Mouse (Mus musculus): ENCODE data around the gene Sorcs3. TPM values are rescaled to one million over a fixed set of nuclear protein-coding genes. Genes with fewer than 3 reads are reported as not detected.

Sorcs3 gene
- total RNA-seq, 2 experiments from 2014 or later: 0.21 TPM; not detected in 1

DNA sequence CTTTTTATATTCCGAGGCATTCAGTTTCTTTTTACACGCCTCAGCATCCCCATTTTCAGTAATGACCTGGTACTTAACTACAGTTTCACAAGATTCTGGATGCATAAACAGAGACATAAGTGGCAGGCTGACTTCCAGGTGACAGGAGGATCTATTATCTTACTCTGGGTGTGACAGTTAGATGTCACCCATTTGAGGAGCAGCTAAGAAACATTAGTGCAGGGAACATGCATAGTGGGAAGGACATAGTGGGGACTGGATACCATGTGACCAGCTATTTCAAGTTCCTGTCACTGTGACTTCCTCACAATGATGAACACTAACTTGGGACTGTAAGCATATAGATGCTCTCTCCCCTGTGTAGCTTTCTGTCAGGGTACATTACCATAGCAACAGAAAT is 156.3 kb downstream of the Sorcs3 start:
- no peak for ATAC-seq (replicated peaks; ENCODE audit: poor library complexity, severe bottlenecking)

DNA sequence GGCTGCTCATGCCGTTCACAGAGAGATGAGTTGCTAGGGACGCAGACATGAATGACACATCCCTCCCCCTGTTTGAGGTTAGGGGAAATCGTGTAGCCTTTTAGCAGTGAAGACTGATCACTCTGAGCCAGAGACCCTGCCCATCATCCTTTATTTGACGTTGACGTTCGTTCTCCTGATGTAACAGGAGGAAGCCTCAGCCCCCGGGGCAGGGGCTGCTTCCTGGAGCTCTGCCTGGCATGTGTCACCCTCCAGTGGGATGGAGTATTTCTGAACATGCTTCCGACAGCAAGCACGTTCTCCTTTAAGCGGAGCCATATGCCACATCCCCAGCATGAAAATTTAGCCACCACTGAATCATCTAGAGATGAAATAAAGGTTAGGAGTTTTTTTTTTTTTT is 162.2 kb downstream of the Sorcs3 start:
- no peak for ATAC-seq (replicated peaks; ENCODE audit: poor library complexity, severe bottlenecking)

DNA sequence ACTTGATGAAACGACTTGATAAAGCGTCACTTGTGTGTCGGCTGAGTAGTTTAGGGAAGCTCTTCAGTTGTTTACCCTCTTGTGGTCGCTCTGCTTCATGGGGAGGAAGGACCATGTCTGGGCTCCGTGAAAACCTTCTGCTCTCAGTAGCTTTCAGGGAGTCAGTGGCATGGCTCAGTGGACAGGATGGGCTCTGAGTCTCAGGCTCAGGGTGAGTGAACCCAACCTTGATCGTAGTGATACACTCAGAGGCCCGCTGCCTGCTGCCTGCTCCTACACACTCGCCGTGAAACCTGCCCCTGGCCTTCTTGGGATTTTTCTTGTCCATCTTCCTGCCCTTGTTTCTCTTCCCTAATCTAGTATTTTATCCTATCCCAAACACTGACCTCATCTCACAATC is 166.0 kb downstream of the Sorcs3 start:
- ATAC-seq (replicated peaks; ENCODE audit: poor library complexity, severe bottlenecking): no peak

DNA sequence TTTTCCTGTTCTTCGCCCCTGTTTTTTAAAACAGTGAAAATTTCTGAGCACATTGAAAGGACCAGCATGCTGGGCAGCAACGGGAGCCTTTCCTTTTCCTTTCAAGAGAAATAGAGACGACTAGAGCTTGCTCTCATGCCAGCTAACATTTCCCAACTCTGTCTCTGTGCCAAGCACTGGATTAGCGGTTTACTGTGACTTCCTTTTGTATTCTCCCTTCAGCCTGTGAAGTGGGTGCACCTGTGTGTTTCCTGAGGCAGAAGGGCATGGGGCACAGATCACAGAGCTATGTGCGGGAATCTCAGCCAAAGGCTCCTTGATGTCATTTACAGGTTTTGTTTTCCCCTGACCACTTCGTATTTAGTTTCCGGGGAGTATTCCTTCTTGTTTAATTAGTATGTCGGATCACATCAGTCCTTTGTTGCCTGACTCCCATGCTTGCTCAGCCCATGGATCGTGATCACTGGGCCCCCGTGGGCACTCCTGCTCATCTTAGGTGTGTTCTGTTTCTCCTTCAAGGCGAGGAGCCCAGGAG is 172.2 kb downstream of the Sorcs3 start:
- no peak for ATAC-seq (replicated peaks; ENCODE audit: poor library complexity, severe bottlenecking)

DNA sequence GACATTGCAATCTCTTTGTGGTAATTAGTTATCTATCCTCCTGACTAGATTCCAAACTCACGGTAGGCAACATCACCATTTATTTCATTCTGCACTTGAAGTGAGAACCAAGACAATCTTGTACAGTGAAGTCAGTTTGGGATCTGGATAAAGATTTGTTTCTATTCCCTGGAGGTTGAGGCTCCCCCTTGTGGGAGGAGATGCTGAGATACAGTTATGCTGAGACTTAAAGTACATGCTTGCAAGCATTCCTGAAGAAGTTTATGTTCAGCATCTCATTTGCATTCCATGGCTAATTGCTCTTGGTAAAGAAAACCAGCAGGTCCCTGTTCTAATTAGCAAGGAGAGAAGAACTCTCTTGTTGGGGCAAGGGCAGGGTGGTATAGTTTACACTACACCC is 185.7 kb downstream of the Sorcs3 start:
- no peak for ATAC-seq (replicated peaks; ENCODE audit: poor library complexity, severe bottlenecking)

DNA sequence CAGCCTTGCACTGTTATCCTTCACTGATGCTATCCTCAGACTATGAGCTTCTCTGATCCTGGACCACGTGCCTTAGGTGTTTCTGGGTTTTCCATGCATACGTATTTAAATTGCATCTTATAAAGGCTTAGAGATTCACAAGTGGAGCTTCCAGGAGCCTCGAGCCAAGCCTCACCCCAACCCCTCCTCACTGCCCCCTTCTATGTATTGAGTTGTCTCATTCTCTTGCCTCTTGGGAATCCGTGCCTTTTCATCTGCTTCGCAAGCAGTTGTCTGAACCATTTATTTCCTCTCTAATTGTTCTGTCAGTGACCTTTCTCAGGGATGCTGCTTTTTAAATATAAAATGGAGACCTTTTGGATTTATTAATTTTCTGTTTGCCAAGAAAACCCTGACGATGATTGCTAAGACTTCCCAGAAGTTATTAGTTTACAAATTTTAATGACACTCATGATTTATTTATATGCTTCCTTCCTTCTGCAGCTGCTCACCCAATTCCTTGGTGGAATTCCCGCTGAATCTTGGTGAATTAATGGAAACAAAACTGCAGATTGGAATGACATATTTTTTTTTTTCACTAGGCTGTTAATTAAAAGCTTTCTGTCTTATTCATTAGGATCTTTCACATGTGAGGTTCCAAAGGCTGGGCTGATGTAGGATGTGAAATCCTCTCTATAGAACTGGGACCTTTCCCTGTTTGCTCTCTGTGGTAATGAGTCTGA is 199.1 kb downstream of the Sorcs3 start:
- ATAC-seq (replicated peaks; ENCODE audit: poor library complexity, severe bottlenecking): no peak

DNA sequence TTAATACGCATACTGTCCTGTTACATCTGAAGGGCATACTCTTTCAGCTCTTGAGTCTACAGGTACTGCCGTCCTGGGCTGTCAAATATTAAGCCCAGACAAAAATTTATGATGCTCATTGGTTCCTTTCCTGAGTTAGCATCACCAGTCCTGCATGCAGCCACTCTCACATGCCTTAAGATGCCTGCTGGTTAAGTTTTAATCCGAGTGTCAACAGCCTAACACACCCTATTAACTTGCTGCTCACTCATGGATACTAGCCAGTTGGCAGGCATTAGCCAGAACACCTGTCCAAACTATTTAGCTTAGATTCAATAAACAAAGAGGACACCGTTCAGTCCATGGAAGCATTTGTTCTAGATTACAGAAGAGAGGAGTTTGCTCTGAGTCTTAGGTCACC is 202.4 kb downstream of the Sorcs3 start:
- no peak for ATAC-seq (replicated peaks; ENCODE audit: poor library complexity, severe bottlenecking)

DNA sequence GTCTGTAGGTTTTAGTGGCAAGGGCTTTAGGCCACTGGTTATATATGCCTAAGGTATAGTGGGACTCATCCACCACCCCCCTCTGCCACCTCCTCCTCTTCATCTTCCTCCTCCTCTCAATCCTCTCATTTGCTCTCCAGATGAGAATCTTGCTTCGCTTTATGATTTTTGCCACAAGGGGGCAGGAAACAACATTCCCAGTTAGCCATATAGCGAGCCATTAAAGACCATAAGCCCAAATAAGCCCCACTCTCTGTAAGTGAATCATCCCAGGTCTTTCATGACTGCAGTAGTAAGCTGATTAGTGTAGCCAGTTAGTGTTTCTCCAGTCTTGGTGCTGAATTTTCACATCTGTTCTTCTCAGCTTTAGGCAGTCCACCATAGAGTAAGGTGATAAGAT is 205.5 kb downstream of the Sorcs3 start:
- no peak for ATAC-seq (replicated peaks; ENCODE audit: poor library complexity, severe bottlenecking)

DNA sequence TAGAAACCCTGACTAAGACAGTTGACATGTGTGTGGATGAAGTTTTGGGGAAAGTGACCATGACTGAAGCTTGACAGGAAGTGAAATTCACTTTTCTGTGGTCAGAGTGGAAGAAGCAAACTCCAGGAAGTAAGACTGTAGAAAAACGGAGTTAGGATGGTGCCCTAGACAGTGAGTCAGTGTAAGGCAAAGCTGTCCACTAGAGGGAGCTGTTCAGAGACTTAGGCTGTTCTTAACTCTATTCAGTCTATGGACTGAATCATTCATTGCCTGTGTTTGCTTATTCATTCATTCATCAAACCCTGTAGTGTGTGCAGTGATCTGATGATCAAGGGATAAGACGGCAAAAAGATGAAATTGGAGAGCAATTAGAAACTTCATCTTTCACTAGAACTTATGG is 208.0 kb downstream of the Sorcs3 start:
- ATAC-seq (replicated peaks; ENCODE audit: poor library complexity, severe bottlenecking): peak; percentile 90

DNA sequence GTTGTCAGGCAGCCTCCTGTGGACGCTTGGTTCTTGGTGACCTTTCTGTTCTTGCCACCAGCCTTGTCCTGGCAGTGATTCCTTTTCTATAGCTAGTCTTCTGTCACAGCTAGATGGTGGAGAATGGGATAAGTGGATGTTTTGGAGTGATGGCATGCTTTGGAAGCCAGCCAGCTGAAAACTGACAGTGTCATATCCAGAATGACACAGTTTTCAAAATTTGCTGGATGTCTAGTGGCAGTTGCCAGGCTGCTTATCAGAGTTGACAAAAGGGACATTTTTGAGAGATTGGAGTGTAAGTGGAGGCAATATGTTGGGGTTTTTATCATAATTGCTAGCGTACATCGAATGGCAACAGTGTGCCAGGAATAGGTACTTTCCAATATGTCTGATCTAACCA is 212.5 kb downstream of the Sorcs3 start:
- ATAC-seq (replicated peaks; ENCODE audit: poor library complexity, severe bottlenecking): no peak

DNA sequence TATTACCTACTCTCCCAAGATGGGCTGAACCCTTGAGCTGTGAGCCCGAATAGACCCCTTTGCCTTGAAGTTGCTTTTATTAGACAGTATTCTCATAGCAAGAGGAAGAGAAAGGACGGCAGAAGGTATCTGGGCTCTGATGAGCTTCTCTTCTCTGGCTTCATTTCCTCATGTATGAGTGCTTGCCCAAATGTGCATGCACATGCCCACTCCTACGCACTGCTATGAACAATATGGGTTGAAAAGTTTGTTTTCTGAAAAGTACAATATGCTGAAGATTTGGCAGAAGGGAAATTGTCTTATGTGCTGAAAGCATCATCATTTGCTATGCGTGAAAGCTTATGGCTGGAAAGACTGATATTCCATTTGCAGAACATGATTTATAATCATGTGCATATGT is 223.4 kb downstream of the Sorcs3 start:
- ATAC-seq (replicated peaks; ENCODE audit: poor library complexity, severe bottlenecking): no peak

DNA sequence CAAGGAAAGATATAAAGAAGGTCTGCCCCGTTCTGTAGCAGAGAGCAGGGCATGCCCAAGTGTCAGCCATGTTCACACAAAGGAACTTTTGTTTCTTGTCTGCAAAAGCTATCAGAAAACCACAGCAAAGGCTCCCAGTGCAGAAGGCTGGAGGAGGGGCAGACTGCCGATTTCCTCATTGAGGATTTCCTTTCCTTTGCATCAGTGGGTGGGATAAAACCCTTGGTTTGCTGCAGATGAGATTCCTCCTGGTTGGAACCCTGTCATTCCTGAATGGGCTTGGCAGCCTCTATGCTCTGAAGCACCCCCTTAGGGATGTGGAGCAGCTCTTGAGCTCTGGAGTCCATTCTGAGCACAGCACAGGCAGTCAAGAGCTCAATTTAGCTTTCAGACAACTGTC is 223.9 kb downstream of the Sorcs3 start:
- ATAC-seq (replicated peaks; ENCODE audit: poor library complexity, severe bottlenecking): peak; percentile 63

DNA sequence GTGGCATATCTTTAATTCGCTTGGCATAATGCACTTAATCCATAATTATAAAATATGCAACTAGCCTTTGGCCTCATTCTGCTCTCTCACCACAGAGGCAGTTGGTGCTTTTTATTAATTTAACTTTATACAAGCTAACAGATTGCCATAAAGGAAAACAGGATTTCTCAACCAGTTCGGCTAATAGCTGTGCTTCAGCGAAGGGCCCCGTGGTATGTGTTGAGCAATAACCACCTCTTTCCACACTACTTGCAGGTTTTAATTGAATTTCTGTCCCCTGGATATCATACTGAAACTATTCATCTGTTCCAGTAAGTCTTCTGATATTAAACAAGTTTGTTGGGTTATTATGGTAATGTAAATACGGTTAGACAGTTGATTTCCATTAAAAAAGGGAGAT is 224.5 kb downstream of the Sorcs3 start:
- peak; percentile 95 for ATAC-seq (replicated peaks; ENCODE audit: poor library complexity, severe bottlenecking)

DNA sequence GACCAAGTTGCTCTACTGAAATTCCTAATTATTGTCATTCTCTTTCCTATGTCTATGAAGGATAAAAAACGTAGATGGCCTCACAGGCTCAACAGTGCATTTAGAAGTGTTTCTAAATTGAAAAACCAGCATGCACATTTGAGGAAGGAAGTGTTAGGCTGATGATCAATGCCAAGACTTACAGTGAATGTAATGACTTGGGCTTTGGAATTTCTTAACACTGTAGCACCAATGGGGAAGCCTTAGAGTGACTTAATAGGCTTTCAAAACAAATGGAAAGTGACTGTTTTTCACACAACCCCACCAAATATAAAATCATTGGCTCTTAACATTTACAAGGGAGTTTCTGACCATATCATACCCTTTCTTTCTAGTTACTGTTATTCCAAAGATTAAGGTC is 232.6 kb downstream of the Sorcs3 start:
- peak; percentile 86 for ATAC-seq (replicated peaks; ENCODE audit: poor library complexity, severe bottlenecking)

DNA sequence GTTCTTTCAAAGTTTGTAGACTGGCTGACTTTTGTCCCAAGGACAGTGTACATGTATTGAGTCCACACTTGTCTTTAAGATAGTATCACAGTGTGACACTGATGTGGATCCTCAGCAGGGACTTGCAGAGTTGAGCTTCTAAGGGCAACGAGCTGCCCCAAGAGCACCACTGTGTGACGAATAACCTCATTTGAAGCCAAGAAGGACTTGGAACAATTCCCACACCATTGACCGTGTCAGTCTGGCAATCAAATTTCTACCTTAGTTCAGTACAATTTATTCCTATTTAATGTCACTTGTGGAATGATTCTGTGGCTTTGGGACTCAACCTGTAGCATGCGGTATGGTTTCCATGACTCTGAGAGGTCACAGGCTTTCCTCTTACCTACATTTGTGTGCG is 255.3 kb downstream of the Sorcs3 start:
- ATAC-seq (replicated peaks; ENCODE audit: poor library complexity, severe bottlenecking): no peak

DNA sequence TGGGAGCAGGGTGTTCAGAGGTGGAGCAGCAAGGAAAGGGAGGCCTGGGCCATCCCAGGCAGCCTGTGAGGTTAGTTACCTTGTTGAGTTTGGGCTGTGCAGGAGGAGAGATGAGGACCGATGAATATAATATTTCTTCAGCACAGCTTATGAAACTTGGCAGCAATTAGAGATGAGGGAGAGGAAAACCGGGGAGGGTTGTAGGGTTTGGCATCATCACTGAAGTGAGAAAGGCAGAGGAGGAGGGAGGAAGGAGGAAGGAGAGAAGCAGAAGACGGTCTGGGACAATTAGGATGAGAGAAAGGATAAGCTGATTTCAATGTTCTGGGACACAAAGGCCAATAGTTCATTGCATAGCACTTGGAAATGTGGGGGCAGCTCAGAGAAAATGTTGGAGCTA is 256.6 kb downstream of the Sorcs3 start:
- no peak for ATAC-seq (replicated peaks; ENCODE audit: poor library complexity, severe bottlenecking)

DNA sequence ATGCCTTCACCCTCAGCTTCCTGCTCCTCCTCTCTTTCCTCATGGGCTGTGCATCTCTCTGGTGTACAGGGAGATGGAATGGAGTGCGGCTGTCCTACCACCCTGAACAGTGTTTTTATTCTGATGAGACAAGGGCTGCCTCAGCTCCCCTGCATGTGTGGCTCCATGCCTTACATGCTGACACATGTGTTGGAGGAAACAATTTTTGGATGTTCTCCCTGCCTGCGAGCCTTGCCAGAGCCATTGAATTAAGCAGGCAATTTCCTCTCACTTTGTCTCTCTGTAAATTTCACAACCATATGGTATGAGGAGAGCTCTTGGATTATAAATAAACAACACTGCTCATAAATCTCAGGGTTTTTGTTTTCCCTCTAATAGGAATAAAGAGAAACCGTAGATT is 257.7 kb downstream of the Sorcs3 start:
- ATAC-seq (replicated peaks; ENCODE audit: poor library complexity, severe bottlenecking): no peak

DNA sequence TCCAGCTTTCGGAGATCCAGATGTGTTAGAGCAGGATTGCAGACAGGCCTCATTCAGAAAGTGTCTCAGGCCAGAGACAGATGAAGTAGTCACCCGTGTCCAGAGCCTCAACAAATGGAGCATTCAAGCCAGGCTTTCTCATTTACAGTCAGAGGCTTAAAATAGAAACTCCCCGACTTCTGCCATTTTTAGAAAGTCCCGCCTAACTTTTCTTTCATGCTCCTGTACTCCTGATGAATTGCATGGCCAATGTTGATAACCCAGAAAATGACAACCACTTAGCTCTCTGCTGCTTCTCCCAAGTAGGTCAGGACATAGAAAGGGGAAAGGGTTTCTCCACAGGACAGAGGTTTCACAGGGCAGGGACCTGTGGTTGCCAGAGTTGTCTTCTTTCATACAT is 261.6 kb downstream of the Sorcs3 start:
- ATAC-seq (replicated peaks; ENCODE audit: poor library complexity, severe bottlenecking): no peak

DNA sequence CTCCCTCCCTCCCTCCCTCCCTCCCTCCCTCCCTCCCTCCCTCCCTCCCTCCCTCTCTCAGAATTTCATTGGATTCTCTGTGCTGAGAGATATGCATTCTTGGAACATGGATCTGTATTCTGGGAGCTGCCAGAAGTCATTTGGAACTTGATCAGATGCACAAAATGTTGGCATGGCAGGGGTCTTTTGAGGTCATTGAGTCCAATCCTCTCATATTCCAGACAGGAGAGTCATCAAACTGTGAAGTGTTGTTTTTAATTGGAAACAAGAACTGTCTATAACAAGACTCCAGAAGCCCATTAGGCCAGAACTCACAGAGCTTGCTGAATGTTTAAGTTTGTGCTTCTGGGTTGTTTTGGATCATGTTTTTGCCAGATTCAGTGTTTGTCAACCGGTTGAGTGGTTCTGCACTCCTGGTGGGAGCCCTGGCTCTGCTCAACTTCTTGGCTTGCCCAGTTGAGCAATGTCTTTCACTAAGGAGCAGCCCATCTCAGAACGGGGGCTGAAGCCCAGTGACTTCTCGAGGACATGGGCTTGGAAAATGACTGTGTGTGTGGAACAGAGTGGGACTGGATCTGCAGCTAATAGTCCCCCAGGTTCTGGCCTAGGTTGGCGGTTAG is 264.1 kb downstream of the Sorcs3 start:
- ATAC-seq (replicated peaks; ENCODE audit: poor library complexity, severe bottlenecking): no peak

DNA sequence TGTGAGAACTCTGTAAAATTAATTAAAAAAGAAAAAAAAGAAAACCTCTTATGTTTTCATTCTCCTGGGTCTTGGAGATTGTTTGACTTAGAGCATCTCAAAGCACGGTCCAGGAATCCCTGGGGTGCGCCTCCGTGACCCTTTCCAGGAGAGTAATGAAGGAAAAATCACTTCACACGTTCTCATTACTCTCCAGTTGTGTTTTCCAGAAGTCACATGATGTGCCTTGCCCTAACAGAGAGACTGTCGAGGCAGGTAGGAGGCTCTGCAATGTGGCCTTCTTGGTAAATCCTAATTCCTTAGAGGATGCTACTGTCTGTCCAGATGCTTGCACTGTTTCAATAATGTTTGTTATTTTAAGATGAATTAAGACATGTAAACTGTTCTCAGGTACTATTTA is 266.1 kb downstream of the Sorcs3 start:
- ATAC-seq (replicated peaks; ENCODE audit: poor library complexity, severe bottlenecking): no peak

DNA sequence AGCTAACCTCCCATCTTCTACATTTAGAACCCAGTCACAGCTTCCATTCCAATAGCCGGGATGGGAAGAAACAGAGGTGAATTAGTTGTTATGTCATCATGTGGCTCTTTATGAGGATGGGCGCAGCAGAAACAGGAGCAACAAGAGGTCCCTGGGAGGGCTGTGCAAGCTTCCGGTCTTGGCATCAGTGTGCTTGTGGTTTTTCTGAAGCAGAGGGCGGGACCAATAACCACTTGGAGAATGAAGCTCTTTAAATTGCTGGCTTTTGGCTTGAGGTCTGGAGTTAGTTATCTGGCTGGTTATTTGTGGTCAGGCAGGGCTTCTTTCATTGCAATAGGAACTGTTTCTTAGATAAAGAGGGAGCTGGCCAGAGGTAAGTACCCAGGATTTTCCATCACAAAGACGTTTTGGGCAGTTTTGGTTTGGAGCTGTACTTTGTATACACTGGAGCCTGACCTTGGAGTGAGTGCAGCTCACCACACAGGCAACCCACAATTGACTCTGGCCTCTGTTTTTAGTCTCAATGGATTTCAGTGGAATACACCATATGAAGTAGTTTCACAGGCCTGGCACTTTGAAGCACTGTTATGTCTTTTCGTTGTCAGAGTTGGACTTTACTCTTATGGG is 270.1 kb downstream of the Sorcs3 start:
- ATAC-seq (replicated peaks; ENCODE audit: poor library complexity, severe bottlenecking): peak; percentile 89

DNA sequence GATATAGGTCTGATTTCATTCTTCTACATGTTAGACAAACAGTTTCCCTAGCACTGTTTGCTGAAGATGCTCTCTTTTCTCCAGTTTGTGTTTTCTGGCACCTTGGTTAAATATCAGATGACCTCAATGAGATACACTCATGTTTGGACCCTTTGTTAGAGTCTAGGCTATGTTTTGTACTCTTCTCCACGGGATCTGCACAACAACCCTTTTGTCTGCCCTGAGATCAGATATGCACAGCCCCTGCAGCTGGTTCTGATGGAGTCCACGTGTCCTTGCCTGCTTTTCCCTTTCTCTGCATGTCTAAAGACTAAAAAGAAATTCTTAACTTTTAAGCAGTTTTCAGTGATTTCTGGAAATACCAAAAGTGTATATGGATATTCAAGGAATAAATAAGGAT is 273.0 kb downstream of the Sorcs3 start:
- ATAC-seq (replicated peaks; ENCODE audit: poor library complexity, severe bottlenecking): no peak
